Mouse (Mus musculus) lung, embryonic 15.5 days (tissue): Measurements from ENCODE around the gene Tnnt3. TPM values are rescaled to one million over a fixed set of nuclear protein-coding genes. Genes with fewer than 3 reads are reported as not detected.

ENCODE experiments used
- ATAC-seq: fragments of 200-750 bp; cut with Nextera tagmentation; 2 replicates; pipeline ENCODE4 v1.8.0; 2017; ENCODE audit warnings: moderate number of reproducible peaks, borderline replicate concordance; ENCODE audit not compliant: low FRiP score, low TSS enrichment; ENCODE audit errors: extremely low read depth
- H3K27ac ChIP-seq: fragments of 300-500 bp; sonication (generic); 2 replicates; pipeline ENCODE4 v1.5.1; 2015; ENCODE audit warnings: moderate library complexity, mild to moderate bottlenecking, inconsistent platforms
- H3K27me3 ChIP-seq: fragments of 300-500 bp; sonication (generic); 2 replicates; pipeline ENCODE4 v1.6.1; 2015; ENCODE audit warnings: inconsistent platforms
- H3K36me3 ChIP-seq: fragments of 300-500 bp; sonication (generic); 2 replicates; pipeline ENCODE4 v1.6.1; 2015; ENCODE audit warnings: inconsistent platforms
- H3K4me1 ChIP-seq: fragments of 300-500 bp; sonication (generic); 2 replicates; pipeline ENCODE4 v1.6.1; 2015; ENCODE audit warnings: inconsistent platforms
- H3K4me2 ChIP-seq: fragments of 300-500 bp; sonication (generic); 2 replicates; pipeline ENCODE4 v1.6.1; 2015; ENCODE audit warnings: inconsistent platforms, mild to moderate bottlenecking, moderate library complexity
- H3K4me3 ChIP-seq: fragments of 300-500 bp; sonication (generic); 2 replicates; pipeline ENCODE4 v1.5.1; 2015; ENCODE audit warnings: mild to moderate bottlenecking, inconsistent platforms
- H3K9ac ChIP-seq: fragments of 300-500 bp; sonication (generic); 2 replicates; pipeline ENCODE4 v1.6.1; 2015; ENCODE audit warnings: inconsistent platforms
- H3K9me3 ChIP-seq: fragments of 300-500 bp; sonication (generic); 2 replicates; pipeline ENCODE4 v1.6.1; 2016; ENCODE audit warnings: inconsistent platforms
- WGBS: fragments of 180-500 bp; shearing (Covaris S2); methylation state at CpG from one replicate; pipeline ENCODE4 v1.1.7; 2015; 5-methylcytosine and 5-hydroxymethylcytosine counted together
- polyA plus RNA-seq: library from polyadenylated mRNA; unstranded; fragments of >200 nt; fragmentation: Nextera tagmentation; extraction: Ambion mirVana; gene quantifications from 2 replicates; pipeline ENCODE4 v1.2.1, GENCODE M21; 2015

Gene Tnnt3
- polyA plus RNA-seq, 1 experiment from 2014 or later = 2.5 TPM

DNA sequence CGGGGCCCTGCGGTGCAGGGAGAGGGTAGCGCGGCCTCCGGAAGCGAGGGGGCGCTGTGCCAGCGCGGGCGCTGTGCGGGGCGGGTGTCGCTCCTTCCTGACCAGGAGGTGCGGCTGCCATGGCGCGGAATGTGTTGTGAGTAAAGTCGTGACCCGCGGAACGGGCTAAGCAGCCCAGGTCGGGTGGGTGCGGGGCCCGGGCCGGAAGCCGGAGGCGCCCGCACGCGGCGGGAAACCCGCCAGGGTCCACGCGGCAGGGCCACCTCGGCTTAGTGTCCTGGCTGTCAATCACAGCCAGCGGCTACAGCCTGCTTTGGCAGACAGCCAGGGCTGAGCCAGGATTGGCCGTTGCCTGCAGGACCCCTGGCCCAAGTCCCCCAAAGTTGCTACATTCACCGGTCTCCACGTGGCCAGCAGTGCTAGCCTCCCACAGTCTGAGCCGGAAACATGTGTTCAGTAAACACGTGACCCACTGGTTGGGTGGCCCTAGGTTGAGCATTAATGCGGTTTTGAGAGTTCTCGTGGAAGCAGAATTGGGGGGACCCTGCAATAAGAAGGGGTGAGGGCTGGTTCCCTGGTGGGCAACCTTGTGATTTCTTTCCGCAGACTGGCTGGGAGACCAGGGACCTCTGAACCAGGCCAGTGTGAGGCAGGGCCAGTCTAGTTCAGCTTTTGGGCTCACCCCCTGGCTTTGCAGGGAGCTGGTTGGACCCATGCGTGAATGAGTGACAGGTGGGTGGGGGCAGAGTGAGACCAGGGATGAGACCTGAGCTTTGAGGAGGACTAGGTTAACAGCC, 34.6 kb downstream of the Tnnt3 start:
- Histone ChIP-seq H3K4me3 (peak overlapping the region; percentile 58), H3K36me3 (peaks cover 3% of the 10 kb centered on the region; the same call in 1 of the 2 replicates), H3K27me3 (no peaks in the 10 kb centered on the region), H3K27ac (peak overlapping the region; percentile 93), H3K4me2 (peak overlapping the region; percentile 63), H3K4me1 (peaks cover 57% of the 10 kb centered on the region), H3K9me3 (no peaks in the 10 kb centered on the region), H3K9ac (peak overlapping the region; percentile 68)
- peak; percentile 81 for ATAC-seq
- 2% methylated on average over 43 of the region's 44 CpGs for WGBS

DNA sequence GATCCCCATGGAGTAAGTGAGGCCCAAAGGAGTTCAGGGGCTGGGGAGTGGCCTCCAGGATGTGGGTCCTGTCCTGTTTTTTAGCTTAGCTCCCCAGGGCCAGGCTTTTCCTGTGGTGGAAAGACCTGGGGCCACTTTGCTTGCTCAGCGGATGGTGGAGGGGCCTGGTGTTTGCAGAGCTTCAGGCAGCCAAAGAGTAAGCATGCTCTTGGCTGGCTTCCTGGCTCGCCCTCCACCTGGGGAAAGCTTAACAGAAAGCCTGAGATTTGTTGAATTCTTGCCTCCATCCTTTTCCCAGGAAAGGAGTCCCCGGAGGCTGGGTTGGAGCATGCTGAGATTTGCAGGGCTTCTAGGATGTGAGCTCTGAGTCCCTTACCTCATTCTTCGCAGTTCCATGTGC, 36.5 kb downstream of the Tnnt3 start:
- H3K36me3 ChIP-seq = peaks cover 3% of the 10 kb centered on the region; the same call in 1 of the 2 replicates
- H3K27ac ChIP-seq = peak overlapping the region; percentile 93
- no peak overlapping the region; the same call in 1 of the 2 replicates for H3K4me2 ChIP-seq
- no peak for ATAC-seq
- no peaks in the 10 kb centered on the region for H3K27me3 ChIP-seq
- H3K9ac ChIP-seq = peak overlapping the region; percentile 2; the same call in 1 of the 2 replicates
- H3K4me3 ChIP-seq = no peak overlapping the region
- H3K9me3 ChIP-seq = no peaks in the 10 kb centered on the region
- WGBS = 42% methylated on average over 4 of the region's 4 CpGs
- peaks cover 63% of the 10 kb centered on the region for H3K4me1 ChIP-seq

DNA sequence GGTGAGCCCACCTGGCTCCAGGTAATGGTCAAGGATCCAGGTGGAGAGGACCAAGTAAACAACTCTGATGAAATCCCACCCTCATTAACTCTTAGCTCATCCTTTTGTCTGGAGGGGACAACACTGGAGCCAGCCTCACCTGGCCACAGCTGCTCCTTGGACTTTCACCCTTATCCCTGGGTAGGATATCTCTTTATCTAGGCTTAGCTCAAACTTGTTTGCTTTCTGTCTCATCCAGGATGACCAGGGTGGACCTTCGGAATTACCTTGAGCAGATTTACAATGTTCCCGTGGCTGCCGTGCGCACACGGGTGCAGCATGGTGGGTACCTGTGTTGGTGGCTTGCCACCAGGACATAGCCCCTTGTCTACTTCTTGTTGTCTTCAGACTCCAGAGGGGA, 37.2 kb downstream of the Tnnt3 start:
- Histone ChIP-seq H3K4me2 (no peak overlapping the region), H3K9me3 (no peaks in the 10 kb centered on the region), H3K27ac (peak overlapping the region; percentile 93), H3K9ac (0 out of 2 replicates have a peak overlapping the region, but pooled peaks have one; percentile 2), H3K27me3 (no peaks in the 10 kb centered on the region), H3K4me3 (no peak overlapping the region), H3K36me3 (peaks cover 6% of the 10 kb centered on the region; the same call in 1 of the 2 replicates), H3K4me1 (peaks cover 67% of the 10 kb centered on the region)
- ATAC-seq = no peak
- 92% methylated on average over 5 of the region's 5 CpGs for WGBS

DNA sequence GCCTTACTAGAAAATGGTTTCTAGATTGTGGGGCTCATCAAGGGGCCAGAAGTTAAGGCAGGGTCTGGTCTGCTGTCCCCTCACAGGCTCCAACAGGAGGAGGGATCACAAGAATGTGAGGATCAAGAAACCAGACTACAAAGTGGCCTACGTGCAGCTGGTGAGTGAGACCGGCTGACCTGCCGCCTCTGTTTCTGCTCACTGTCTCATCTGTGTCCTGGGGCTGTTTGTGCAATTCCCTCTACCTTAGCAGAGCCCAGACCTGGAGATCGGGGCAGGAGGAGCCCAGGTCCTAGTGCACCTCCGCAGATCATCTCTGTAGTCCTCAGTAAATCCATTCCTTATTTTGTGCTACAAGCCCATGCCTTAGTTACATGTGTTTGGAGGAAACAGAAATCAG, 38.5 kb downstream of the Tnnt3 start:
- Histone ChIP-seq H3K4me1 (peaks cover 71% of the 10 kb centered on the region), H3K9ac (no peak overlapping the region), H3K4me3 (no peak overlapping the region), H3K27ac (no peak overlapping the region), H3K4me2 (no peak overlapping the region), H3K27me3 (no peaks in the 10 kb centered on the region), H3K9me3 (no peaks in the 10 kb centered on the region), H3K36me3 (peaks cover 7% of the 10 kb centered on the region; the same call in 1 of the 2 replicates)
- ATAC-seq = no peak
- 70% methylated on average over 5 of the region's 5 CpGs for WGBS

DNA sequence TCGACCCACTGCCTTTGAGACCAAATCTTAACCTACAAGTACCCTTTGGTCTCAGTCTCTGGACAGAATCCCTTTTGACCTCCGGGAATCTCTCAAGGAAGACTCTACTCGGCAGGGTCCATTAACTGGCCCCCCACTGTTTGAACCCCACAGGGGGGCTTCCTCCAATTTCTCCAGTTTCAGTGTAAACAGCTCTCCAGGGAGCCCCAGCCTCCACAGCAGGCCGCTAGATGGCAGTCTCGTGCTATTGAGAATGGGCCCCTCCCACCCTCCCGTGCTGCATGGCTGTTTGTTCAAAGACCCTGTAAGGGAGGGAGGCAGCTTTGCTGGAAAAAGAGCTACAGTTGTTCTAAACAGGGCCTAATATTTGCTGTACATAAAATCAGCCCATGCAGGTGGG, 39.2 kb downstream of the Tnnt3 start:
- H3K27me3 ChIP-seq = no peaks in the 10 kb centered on the region
- H3K27ac ChIP-seq = peak overlapping the region; percentile 86
- no peak overlapping the region for H3K9ac ChIP-seq
- H3K4me3 ChIP-seq = no peak overlapping the region
- peak; percentile 60 for ATAC-seq
- no peaks in the 10 kb centered on the region for H3K9me3 ChIP-seq
- 11% methylated on average over 6 of the region's 6 CpGs for WGBS
- H3K4me2 ChIP-seq = no peak overlapping the region
- peaks cover 7% of the 10 kb centered on the region; the same call in 1 of the 2 replicates for H3K36me3 ChIP-seq
- peaks cover 72% of the 10 kb centered on the region for H3K4me1 ChIP-seq

DNA sequence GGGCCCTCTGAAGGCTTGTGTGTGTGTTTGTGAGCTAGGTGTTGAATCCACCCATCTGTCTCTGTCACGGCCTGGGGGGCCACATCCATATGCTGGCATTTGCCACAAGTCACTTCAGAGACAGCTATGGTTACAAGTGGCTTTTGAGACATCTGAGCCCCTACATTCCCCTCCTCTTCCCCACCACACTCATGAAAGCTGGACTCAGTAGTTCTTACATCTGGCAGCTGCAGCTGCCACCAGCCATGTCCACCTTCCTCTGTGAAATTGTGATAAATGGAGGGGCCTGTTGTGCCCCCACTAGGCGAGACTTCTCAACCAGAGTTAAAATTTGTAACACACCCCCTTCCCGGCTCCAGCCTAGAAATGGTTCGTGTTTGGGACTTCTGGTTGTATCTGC, 39.7 kb downstream of the Tnnt3 start:
- no peak for ATAC-seq
- H3K9ac ChIP-seq = no peak overlapping the region
- no peaks in the 10 kb centered on the region for H3K27me3 ChIP-seq
- peaks cover 74% of the 10 kb centered on the region for H3K4me1 ChIP-seq
- no peaks in the 10 kb centered on the region for H3K9me3 ChIP-seq
- no peak overlapping the region for H3K4me3 ChIP-seq
- no peak overlapping the region for H3K4me2 ChIP-seq
- H3K36me3 ChIP-seq = peaks cover 7% of the 10 kb centered on the region; the same call in 1 of the 2 replicates
- peak overlapping the region; percentile 86 for H3K27ac ChIP-seq
- WGBS = 16% methylated on average over 4 of the region's 4 CpGs

DNA sequence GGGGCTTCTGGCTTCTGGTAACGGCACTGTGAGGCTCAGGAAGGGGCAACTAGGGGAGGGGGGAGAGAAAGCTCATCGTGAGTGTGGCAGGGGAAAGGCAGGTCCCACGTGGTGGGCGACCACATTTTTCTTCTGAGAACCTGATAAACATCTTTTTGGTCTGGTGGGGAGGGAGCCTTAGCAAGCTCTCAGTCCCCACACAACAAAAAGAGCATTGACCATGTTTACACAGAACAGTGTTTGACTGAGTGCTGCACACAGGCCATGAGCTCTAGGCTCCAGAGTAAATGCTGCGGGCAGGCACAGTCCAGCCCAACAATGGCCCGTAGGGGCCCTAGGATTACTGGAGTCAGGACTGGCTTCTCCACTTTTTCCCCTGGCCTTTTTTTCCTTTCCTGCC, 40.1 kb downstream of the Tnnt3 start:
- 19% methylated on average over 6 of the region's 6 CpGs for WGBS
- no peak for ATAC-seq
- Histone ChIP-seq H3K36me3 (peaks cover 7% of the 10 kb centered on the region; the same call in 1 of the 2 replicates), H3K9me3 (no peaks in the 10 kb centered on the region), H3K9ac (no peak overlapping the region), H3K4me1 (peaks cover 70% of the 10 kb centered on the region), H3K4me2 (no peak overlapping the region), H3K4me3 (no peak overlapping the region), H3K27me3 (no peaks in the 10 kb centered on the region), H3K27ac (peak overlapping the region; percentile 86)

DNA sequence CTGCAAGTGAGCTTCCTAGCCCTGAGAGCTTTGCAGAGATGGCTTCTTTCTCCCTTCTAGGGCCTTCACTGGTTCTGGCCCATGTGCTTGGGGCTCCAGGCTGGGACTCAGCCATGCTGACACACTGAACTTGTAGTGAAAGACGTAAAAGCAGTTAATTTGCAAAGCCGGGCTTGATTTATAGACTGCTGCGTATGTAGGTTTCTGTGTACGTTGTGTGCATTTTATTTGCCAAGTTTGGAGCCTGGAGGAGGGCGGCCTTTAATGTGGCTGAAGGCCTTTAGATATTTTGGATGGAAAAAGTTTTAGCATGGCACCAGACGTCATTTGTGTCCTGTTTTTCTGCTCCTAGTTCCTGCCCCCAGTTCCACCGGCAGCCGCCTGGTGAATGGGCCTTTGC, 41.2 kb downstream of the Tnnt3 start:
- H3K9ac ChIP-seq = no peak overlapping the region
- no peaks in the 10 kb centered on the region for H3K27me3 ChIP-seq
- H3K4me1 ChIP-seq = peaks cover 60% of the 10 kb centered on the region
- peaks cover 7% of the 10 kb centered on the region; the same call in 1 of the 2 replicates for H3K36me3 ChIP-seq
- no peak for ATAC-seq
- H3K4me3 ChIP-seq = no peak overlapping the region
- peak overlapping the region; percentile 86 for H3K27ac ChIP-seq
- H3K4me2 ChIP-seq = no peak overlapping the region
- H3K9me3 ChIP-seq = no peaks in the 10 kb centered on the region
- 33% methylated on average over 8 of the region's 8 CpGs for WGBS

DNA sequence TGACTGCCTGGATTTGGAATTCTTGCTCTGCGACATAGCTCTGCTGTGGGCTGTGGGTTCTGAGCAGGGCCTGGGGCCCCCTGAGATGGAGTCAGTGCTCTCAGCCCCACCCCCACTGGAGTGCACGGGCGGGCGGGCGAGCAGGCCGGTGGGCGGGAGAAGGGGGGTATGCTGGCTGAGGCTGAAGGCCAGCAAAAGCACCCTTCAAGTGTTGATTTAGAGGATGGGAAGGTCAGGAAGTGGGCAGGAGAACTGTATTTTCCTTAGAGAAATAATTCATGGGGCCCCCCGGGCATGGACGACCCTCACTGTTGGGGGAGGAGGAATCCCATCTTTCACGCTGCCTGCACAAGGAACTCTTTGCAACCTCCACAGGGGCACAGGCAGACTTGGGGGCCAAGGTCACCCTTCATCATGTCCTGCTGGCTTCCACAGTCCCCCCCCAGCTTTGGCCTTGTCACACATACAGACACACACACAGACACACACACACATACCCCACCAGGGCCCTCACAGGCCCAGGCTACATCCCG, 44.2 kb downstream of the Tnnt3 start:
- H3K4me2 ChIP-seq = peak overlapping the region; percentile 9; the same call in 1 of the 2 replicates
- 11% methylated on average over 11 of the region's 11 CpGs for WGBS
- peak overlapping the region; percentile 26 for H3K27ac ChIP-seq
- peak; percentile 39; the same call in 1 of the 2 replicates for ATAC-seq
- peaks cover 53% of the 10 kb centered on the region for H3K4me1 ChIP-seq
- no peak overlapping the region for H3K9ac ChIP-seq
- no peak overlapping the region for H3K4me3 ChIP-seq
- H3K9me3 ChIP-seq = no peaks in the 10 kb centered on the region
- no peaks in the 10 kb centered on the region for H3K27me3 ChIP-seq
- H3K36me3 ChIP-seq = peaks cover 4% of the 10 kb centered on the region; the same call in 1 of the 2 replicates

DNA sequence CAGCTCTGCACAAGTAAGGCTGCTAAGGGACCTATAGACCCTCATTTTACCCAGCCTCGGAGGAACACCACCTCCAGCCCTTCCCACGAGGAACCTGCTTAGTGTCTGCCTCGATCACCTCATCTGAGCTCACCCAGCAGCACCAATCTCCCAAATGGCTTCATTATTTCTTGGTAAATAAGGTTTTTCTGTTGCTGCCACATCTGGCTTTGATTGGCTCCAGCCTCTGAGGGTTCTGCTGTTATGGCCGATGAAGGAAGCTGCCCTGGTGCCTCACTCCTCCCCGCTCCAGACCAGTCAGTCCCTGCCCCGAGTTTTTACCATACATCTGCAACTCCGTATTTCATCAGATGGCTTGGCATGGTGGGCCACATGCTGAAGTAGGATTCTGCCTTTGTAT, 47.3 kb downstream of the Tnnt3 start:
- Histone ChIP-seq H3K4me1 (peaks cover 37% of the 10 kb centered on the region), H3K9me3 (no peaks in the 10 kb centered on the region), H3K27me3 (no peaks in the 10 kb centered on the region), H3K4me2 (no peak overlapping the region), H3K36me3 (0 out of 2 replicates have a peak, but pooled peaks cover under 1% of the 10 kb centered on the region), H3K4me3 (no peak overlapping the region), H3K27ac (no peak overlapping the region), H3K9ac (no peak overlapping the region)
- no peak for ATAC-seq
- 80% methylated on average over 7 of the region's 7 CpGs for WGBS

DNA sequence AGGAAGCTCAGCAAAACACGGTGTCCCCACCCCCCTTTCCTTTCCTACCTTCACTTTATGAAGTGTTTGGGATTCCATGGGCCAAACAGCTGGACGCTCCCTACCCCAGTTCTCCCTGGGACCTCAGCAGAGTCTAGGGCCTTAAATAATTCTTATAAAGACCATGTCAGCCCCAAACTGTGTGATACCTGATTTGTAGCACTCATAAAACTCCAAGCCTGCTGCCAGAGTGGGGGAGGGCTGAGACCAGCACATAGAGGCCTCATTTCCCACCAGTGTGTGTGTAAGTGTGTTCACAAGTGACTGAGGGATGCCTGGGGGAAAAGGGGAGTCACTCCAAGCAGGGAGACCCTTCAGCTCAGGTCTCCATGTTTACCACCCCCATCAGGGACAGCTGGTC, 49.2 kb downstream of the Tnnt3 start:
- H3K27ac ChIP-seq = peak overlapping the region; percentile 34; the same call in 1 of the 2 replicates
- no peak overlapping the region for H3K9ac ChIP-seq
- 24% methylated on average over 2 of the region's 2 CpGs for WGBS
- no peak overlapping the region for H3K4me3 ChIP-seq
- no peaks in the 10 kb centered on the region for H3K9me3 ChIP-seq
- no peak for ATAC-seq
- H3K4me2 ChIP-seq = no peak overlapping the region
- peaks cover 33% of the 10 kb centered on the region for H3K4me1 ChIP-seq
- no peaks in the 10 kb centered on the region for H3K27me3 ChIP-seq
- no peaks in the 10 kb centered on the region for H3K36me3 ChIP-seq

DNA sequence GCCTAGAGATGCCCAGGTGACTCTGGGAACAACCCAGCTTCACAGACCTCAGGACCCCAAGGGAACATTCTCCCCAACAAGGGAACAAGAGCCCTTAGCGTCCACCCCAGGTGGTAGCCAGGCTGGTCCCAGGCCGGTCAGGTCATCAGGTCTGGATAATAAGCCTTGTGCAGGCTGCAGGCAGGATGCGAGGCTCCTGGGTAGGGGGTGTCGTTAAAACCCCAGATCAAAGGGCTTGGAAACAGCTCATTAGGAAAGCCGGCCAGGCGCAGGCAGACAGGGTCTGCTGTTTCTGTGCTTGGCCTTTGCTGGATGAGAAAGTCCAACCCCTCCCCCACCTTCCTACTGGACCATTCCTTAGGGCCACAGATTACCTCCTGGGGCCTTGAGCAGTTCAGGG, 50.1 kb downstream of the Tnnt3 start:
- no peaks in the 10 kb centered on the region for H3K27me3 ChIP-seq
- 44% methylated on average over 6 of the region's 6 CpGs for WGBS
- ATAC-seq = no peak
- H3K9ac ChIP-seq = no peak overlapping the region
- no peak overlapping the region for H3K27ac ChIP-seq
- H3K9me3 ChIP-seq = no peaks in the 10 kb centered on the region
- no peak overlapping the region for H3K4me2 ChIP-seq
- no peak overlapping the region for H3K4me3 ChIP-seq
- no peaks in the 10 kb centered on the region for H3K36me3 ChIP-seq
- H3K4me1 ChIP-seq = peaks cover 35% of the 10 kb centered on the region
